Mouse (Mus musculus): ENCODE measurements at regions not wholly inside any gene's neighbourhood (a gene's known extent, or its start where the extent isn't known, plus 50 kb on each side); places are given as distances from the start of the nearest gene placed in this dataset.

GRCm38 (mm10) chr10:110534387-110534786, 78.4 kb upstream of the Nav3 start:
- no peak for DNase-seq (ENCODE audit: low spot score)

- DNase-seq (ENCODE audit: low spot score): no peak
These were observed 86.7 kb upstream of the Nav3 start for GRCm38 (mm10) chr10:110542712-110543111.

- DNase-seq (ENCODE audit: low spot score): no peak
These were observed 92.4 kb upstream of the Nav3 start for GRCm38 (mm10) chr10:110548391-110548790.

GRCm38 (mm10) chr10:110553954-110554353, 98.0 kb upstream of the Nav3 start:
- DNase-seq (ENCODE audit: low spot score): no peak

GRCm38 (mm10) chr10:110556326-110556883, 100.4 kb upstream of the Nav3 start:
- DNase-seq (ENCODE audit: low spot score): no peak

- DNase-seq (ENCODE audit: low spot score): no peak
These were observed 107.1 kb upstream of the Nav3 start for GRCm38 (mm10) chr10:110563057-110563456.

GRCm38 (mm10) chr10:110563571-110563970, 107.6 kb upstream of the Nav3 start:
- peak; percentile 20 for DNase-seq (ENCODE audit: low spot score)

- no peak for DNase-seq (ENCODE audit: low spot score)
These were observed 110.5 kb upstream of the Nav3 start for GRCm38 (mm10) chr10:110566260-110567050.

- no peak for DNase-seq (ENCODE audit: low spot score)
These were observed 114.5 kb upstream of the Nav3 start for GRCm38 (mm10) chr10:110570465-110570864.

GRCm38 (mm10) chr10:110571179-110571578, 115.2 kb upstream of the Nav3 start:
- peak; percentile 22 for DNase-seq (ENCODE audit: low spot score)

- no peak for DNase-seq (ENCODE audit: low spot score)
These were observed 117.5 kb upstream of the Nav3 start for GRCm38 (mm10) chr10:110573530-110573929.

GRCm38 (mm10) chr10:110586029-110586428, 130.0 kb upstream of the Nav3 start:
- DNase-seq (ENCODE audit: low spot score): no peak

- no peak for DNase-seq (ENCODE audit: low spot score)
These were observed 130.5 kb upstream of the Nav3 start for GRCm38 (mm10) chr10:110586507-110586906.

GRCm38 (mm10) chr10:110587529-110587928, 131.5 kb upstream of the Nav3 start:
- no peak for DNase-seq (ENCODE audit: low spot score)

GRCm38 (mm10) chr10:110600352-110600853, 144.4 kb upstream of the Nav3 start:
- DNase-seq (ENCODE audit: low spot score): peak; percentile 30

GRCm38 (mm10) chr10:110610336-110610735, 134.9 kb upstream of the E2f7 start:
- DNase-seq (ENCODE audit: low spot score): no peak

GRCm38 (mm10) chr10:110617004-110617403, 128.2 kb upstream of the E2f7 start:
- DNase-seq (ENCODE audit: low spot score): no peak

GRCm38 (mm10) chr10:110619193-110619592, 126.0 kb upstream of the E2f7 start:
- DNase-seq (ENCODE audit: low spot score): no peak

GRCm38 (mm10) chr10:110625644-110626043, 119.6 kb upstream of the E2f7 start:
- no peak for DNase-seq (ENCODE audit: low spot score)

GRCm38 (mm10) chr10:110640406-110640805, 104.8 kb upstream of the E2f7 start:
- DNase-seq (ENCODE audit: low spot score): no peak

GRCm38 (mm10) chr10:110642065-110642690, 103.1 kb upstream of the E2f7 start:
- no peak for DNase-seq (ENCODE audit: low spot score)

- no peak for DNase-seq (ENCODE audit: low spot score)
These were observed 97.6 kb upstream of the E2f7 start for GRCm38 (mm10) chr10:110647603-110648002.

- peak; percentile 5 for DNase-seq (ENCODE audit: low spot score)
These were observed 95.1 kb upstream of the E2f7 start for GRCm38 (mm10) chr10:110650107-110650506.

Measured in layer of hippocampus, adult 11-12 months (tissue).